Mouse (Mus musculus): ENCODE measurements around the gene Bcl11a.

Bcl11a gene

DNA sequence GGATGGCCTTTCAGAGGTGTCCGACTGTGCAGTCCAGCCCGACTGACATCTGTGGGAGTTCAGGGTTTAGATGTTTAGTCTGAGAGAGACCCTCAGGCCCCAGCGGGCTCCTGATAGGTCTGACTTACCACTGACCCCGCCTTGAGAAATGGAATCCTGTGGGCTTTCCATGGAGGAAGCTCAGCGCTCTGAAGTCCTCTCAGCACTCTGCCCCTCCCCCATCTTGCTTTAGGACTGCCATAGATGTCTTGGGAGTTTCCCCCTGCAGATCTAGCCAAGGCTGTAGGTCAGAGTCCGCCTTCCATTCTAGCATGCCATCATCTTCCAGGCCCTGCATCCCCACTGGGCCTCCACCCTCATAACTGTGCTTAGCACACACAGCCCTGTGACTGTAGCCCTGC, 131.1 kb downstream of the Bcl11a start:
- no peak for DNase-seq (ENCODE audit: low spot score)

DNA sequence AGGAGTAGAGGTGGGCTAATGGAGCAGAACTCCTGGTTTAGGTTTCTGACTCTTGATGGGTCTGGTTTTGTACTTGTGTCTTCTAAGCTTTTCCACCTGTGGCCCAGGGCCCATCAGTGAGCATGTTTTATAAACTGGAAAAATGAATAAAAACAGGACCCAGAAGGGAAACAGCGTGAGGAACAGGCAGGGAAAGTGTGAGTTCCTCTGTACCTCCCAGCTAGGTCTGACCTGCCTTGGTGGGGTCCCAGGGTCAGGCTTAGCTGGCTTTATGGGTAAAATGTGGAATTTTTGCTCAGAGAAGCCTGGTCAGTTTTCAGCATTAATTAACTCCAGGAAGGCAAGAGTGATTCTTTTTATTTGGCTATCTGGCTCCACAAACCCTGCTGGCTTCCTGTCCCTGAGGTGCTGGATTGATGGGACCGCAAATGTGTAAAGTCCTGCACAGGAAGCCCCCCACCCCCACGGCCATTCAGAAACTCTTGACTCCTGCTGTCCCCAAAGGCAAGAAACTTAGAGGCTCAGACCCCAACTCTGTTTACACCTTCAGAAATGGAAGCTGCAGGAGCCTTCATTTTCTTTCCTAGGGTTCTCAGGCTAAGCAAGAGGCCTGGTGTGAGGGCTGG, 136.8 kb downstream of the Bcl11a start:
- DNase-seq (ENCODE audit: low spot score), result no peak

DNA sequence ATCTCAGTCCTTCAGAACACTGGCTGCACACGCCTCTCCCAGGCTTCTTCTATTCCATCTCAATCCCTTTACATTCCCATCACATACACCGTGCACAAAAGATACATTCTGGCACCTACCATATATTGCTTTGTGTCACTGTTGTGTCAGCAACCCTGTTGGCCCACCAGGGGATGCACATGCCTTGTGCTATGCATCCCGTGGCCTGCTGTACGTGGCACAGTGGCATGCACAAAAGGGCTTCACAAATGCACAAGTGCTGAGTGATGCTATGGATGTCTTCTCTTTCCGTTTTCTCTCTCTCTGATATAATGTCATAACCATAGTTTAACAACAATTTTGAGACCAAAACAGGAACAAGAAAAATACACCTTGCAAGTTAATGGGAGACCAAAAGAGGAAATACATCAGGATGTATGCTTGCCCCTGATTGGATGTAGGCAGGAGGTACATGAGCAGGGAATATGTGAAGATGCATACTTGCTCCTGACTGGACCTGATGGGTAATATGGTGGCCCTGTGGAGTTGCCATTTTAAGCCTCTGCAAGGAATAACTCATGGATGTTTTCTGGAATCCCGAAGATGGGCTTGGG, 140.0 kb downstream of the Bcl11a start:
- no peak for DNase-seq (ENCODE audit: low spot score)

DNA sequence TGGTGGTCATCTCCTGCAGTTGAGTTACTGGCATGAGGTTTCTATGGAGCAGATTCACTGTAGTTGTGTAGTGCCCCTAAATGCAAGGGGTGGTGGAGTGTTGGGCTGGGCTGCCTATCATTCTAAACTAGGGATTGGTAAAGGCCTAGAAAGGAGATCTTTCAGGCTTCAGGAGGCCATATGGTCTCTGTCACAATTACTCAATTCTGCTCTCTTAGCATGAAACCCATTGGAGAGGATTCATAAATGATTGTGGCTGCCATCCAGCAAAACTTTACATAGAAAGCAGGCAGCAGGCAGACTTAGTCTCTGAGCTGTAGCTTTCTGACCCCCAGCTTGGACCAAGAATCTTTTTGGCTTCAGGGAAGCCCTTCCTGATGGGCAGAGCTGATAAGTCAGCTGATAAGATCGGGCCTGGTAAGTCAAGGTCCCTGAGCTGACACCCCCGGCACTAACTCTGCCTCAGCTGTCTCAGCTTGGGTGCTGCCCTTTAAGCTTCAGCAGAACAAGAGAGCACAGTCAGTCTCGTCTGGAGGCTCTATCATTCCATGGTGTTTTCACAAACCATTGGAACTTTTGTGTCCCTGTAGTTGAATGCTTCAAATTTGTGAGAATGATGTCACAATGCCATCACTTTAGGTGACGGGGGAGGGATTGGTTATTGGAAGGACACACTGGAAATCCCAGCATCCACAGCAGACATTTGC, 143.9 kb downstream of the Bcl11a start:
- DNase-seq (ENCODE audit: low spot score), result no peak

All from ovary, postnatal 36 days (tissue).